Mouse (Mus musculus): ENCODE results near the gene Atxn1. TPM values are rescaled to one million over a fixed set of nuclear protein-coding genes. Genes with fewer than 3 reads are reported as not detected.

The Atxn1 gene
- polyA plus RNA-seq, 1 experiment from 2014 or later, result 11.9 TPM

- DNase-seq (ENCODE audit: low spot score), result no peak
- Histone ChIP-seq H3K4me2 (replicated peaks; ENCODE audit: low read depth, low read length) (no peak overlapping the region), H3K27ac (ENCODE audit: low read length) (no peak overlapping the region), H3K27me3 (replicated peaks; ENCODE audit: insufficient read depth, low read length) (no peaks in the 10 kb centered on the region), H3K4me1 (ENCODE audit: insufficient read depth, low read depth, low read length) (no peaks in the 10 kb centered on the region), H3K9ac (replicated peaks; ENCODE audit: low read depth) (no peak overlapping the region), H3K4me3 (ENCODE audit: low read depth, low read length) (no peak overlapping the region), H3K36me3 (ENCODE audit: insufficient read depth, low read length) (no peaks in the 10 kb centered on the region), H3K9me3 (ENCODE audit: low read length) (no peaks in the 10 kb centered on the region)
- WGBS, result 68% methylated on average over 7 of the region's 7 CpGs
- no peak for ATAC-seq
- no peak for TF ChIP-seq CTCF (IDR thresholded peaks at IDR 0.05)
- no peak for TF ChIP-seq EP300 (IDR thresholded peaks at IDR 0.05)
Observed at GRCm38 (mm10) chr13:45839901-45840300, 124.9 kb downstream of the Atxn1 start.

GRCm38 (mm10) chr13:45837609-45838220 is 127.1 kb downstream of the Atxn1 start:
- no peak for TF ChIP-seq CTCF (IDR thresholded peaks at IDR 0.05)
- TF ChIP-seq EP300 (IDR thresholded peaks at IDR 0.05), result no peak
- Histone ChIP-seq H3K27me3 (replicated peaks; ENCODE audit: insufficient read depth, low read length) (no peaks in the 10 kb centered on the region), H3K9ac (replicated peaks; ENCODE audit: low read depth) (no peak overlapping the region), H3K27ac (ENCODE audit: low read length) (no peak overlapping the region), H3K4me2 (replicated peaks; ENCODE audit: low read depth, low read length) (no peak overlapping the region), H3K9me3 (ENCODE audit: low read length) (no peaks in the 10 kb centered on the region), H3K4me3 (ENCODE audit: low read depth, low read length) (no peak overlapping the region), H3K4me1 (ENCODE audit: insufficient read depth, low read depth, low read length) (no peaks in the 10 kb centered on the region), H3K36me3 (ENCODE audit: insufficient read depth, low read length) (no peaks in the 10 kb centered on the region)
- ATAC-seq (peak; percentile 16; the same call in 1 of the 2 replicates), DNase-seq (ENCODE audit: low spot score) (peak; percentile 57)
- 63% methylated on average over 8 of the region's 8 CpGs for WGBS

DNA sequence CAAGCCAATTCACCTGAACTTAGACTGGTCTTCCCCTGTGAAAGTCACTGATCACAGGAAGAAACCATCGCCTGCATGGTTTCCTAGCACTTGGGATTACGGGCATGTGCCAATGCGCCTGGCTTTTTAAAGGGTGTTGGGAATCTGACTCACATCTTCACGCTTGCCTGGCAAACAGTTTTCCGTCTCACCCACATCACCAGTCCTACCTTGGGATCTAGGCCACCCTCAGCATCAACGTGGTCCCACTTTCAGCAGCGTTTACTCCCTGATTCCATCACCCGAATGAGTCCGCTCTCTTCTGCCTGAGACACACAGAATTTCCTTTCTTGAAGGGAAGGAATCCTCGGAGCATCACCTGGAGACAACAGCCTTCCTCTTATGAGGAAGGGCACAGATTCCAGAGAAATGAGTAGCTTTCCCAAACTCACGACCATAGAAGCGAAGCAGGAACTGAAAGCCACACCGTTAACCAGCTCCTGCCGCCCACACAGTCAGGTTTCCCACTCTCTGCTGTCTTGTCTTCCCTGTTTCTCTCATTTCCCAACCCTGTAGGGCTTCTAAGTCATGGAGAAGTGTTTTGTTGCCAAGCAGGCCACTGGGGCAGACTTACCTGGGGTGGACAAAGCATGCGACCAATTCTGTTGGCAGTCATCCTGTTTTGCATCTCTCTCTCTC is 128.3 kb downstream of the Atxn1 start:
- ATAC-seq, result no peak
- WGBS, result 88% methylated on average over 15 of the region's 15 CpGs
- no peak for DNase-seq (ENCODE audit: low spot score)

GRCm38 (mm10) chr13:45834300-45834699 is 130.5 kb downstream of the Atxn1 start:
- Histone ChIP-seq H3K4me2 (replicated peaks; ENCODE audit: low read depth, low read length) (no peak overlapping the region), H3K27ac (ENCODE audit: low read length) (no peak overlapping the region), H3K36me3 (ENCODE audit: insufficient read depth, low read length) (no peaks in the 10 kb centered on the region), H3K27me3 (replicated peaks; ENCODE audit: insufficient read depth, low read length) (no peaks in the 10 kb centered on the region), H3K4me1 (ENCODE audit: insufficient read depth, low read depth, low read length) (no peaks in the 10 kb centered on the region), H3K9me3 (ENCODE audit: low read length) (no peaks in the 10 kb centered on the region), H3K4me3 (ENCODE audit: low read depth, low read length) (no peak overlapping the region), H3K9ac (replicated peaks; ENCODE audit: low read depth) (no peak overlapping the region)
- 80% methylated on average over 2 of the region's 2 CpGs for WGBS
- TF ChIP-seq CTCF (IDR thresholded peaks at IDR 0.05) (peak; percentile 28; the same call in 1 of the 2 replicates), EP300 (IDR thresholded peaks at IDR 0.05) (no peak)
- DNase-seq (ENCODE audit: low spot score) (no peak), ATAC-seq (no peak)

More for the DNA sequence above, 128.3 kb downstream of the Atxn1 start:
- H3K4me2 ChIP-seq (replicated peaks; ENCODE audit: low read depth, low read length), result no peak overlapping the region
- H3K9me3 ChIP-seq (ENCODE audit: low read length), result no peaks in the 10 kb centered on the region
- H3K4me1 ChIP-seq (ENCODE audit: insufficient read depth, low read depth, low read length), result no peaks in the 10 kb centered on the region
- no peaks in the 10 kb centered on the region for H3K27me3 ChIP-seq (replicated peaks; ENCODE audit: insufficient read depth, low read length)
- TF ChIP-seq CTCF (IDR thresholded peaks at IDR 0.05) (no peak), EP300 (IDR thresholded peaks at IDR 0.05) (no peak)
- no peaks in the 10 kb centered on the region for H3K36me3 ChIP-seq (ENCODE audit: insufficient read depth, low read length)
- H3K4me3 ChIP-seq (ENCODE audit: low read depth, low read length), result no peak overlapping the region
- H3K9ac ChIP-seq (replicated peaks; ENCODE audit: low read depth), result no peak overlapping the region
- no peak overlapping the region for H3K27ac ChIP-seq (ENCODE audit: low read length)

- 77% methylated on average over 11 of the region's 11 CpGs for WGBS
- no peaks in the 10 kb centered on the region for H3K4me1 ChIP-seq (ENCODE audit: insufficient read depth, low read depth, low read length)
- no peak for TF ChIP-seq EP300 (IDR thresholded peaks at IDR 0.05)
- TF ChIP-seq CTCF (IDR thresholded peaks at IDR 0.05), result no peak
- H3K27ac ChIP-seq (ENCODE audit: low read length), result no peak overlapping the region
- H3K4me2 ChIP-seq (replicated peaks; ENCODE audit: low read depth, low read length), result no peak overlapping the region
- ATAC-seq (no peak), DNase-seq (ENCODE audit: low spot score) (no peak)
- H3K4me3 ChIP-seq (ENCODE audit: low read depth, low read length), result no peak overlapping the region
- H3K9me3 ChIP-seq (ENCODE audit: low read length), result no peaks in the 10 kb centered on the region
- H3K27me3 ChIP-seq (replicated peaks; ENCODE audit: insufficient read depth, low read length), result no peaks in the 10 kb centered on the region
- no peaks in the 10 kb centered on the region for H3K36me3 ChIP-seq (ENCODE audit: insufficient read depth, low read length)
- no peak overlapping the region for H3K9ac ChIP-seq (replicated peaks; ENCODE audit: low read depth)
Observed at GRCm38 (mm10) chr13:45832695-45833350, 132.0 kb downstream of the Atxn1 start.

DNA sequence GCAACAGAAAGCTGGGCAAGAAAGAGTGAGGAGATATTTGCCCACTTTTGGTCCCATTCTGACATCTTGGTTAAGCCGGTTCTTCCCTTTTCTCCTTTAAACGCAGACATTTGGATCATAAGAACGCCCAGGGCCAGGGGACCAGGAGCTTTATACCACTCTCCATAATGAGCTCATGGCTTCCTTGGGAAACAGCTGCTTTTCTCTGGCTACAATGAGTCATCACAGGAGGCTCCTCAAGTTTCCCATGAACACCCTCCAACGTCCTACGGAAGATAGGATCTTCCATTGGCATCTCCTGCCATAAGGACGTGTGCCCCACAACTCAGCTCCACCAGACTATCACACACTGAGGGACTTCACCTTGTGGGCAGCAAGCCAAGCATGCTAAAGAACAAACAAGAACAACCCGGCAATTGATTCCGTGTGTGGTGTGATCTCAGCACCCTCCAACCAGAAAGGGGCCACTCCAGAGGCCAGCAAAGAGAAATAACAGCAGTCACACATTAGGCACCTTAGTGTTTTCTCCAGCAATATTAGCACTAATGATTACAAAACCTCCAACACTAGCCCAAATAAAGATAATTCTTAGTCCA is 135.4 kb downstream of the Atxn1 start:
- Histone ChIP-seq H3K27me3 (replicated peaks; ENCODE audit: insufficient read depth, low read length) (no peaks in the 10 kb centered on the region), H3K4me2 (replicated peaks; ENCODE audit: low read depth, low read length) (no peak overlapping the region), H3K4me1 (ENCODE audit: insufficient read depth, low read depth, low read length) (no peaks in the 10 kb centered on the region), H3K9me3 (ENCODE audit: low read length) (no peaks in the 10 kb centered on the region; the same call in 1 of the 2 replicates), H3K27ac (ENCODE audit: low read length) (no peak overlapping the region), H3K36me3 (ENCODE audit: insufficient read depth, low read length) (no peaks in the 10 kb centered on the region), H3K9ac (replicated peaks; ENCODE audit: low read depth) (no peak overlapping the region), H3K4me3 (ENCODE audit: low read depth, low read length) (no peak overlapping the region)
- peak; percentile 10 for DNase-seq (ENCODE audit: low spot score)
- ATAC-seq, result no peak
- TF ChIP-seq CTCF (IDR thresholded peaks at IDR 0.05), result no peak
- no peak for TF ChIP-seq EP300 (IDR thresholded peaks at IDR 0.05)
- WGBS, result 64% methylated on average over 8 of the region's 8 CpGs

Data from lung, postnatal 0 days (tissue).